Mouse (Mus musculus) urinary bladder, postnatal 25 days (tissue): ENCODE results near the gene Uggt2.
"Not testable (repeated sequence)": the region's sequence is repeated elsewhere in the genome, so short reads cannot be mapped to it uniquely, and the experiment has no call there.

Experiments
- DNase-seq: peaks from one replicate; pipeline ENCODE4 v3.0.0; 2022; ENCODE audit warnings: low spot score

Gene Uggt2

DNA sequence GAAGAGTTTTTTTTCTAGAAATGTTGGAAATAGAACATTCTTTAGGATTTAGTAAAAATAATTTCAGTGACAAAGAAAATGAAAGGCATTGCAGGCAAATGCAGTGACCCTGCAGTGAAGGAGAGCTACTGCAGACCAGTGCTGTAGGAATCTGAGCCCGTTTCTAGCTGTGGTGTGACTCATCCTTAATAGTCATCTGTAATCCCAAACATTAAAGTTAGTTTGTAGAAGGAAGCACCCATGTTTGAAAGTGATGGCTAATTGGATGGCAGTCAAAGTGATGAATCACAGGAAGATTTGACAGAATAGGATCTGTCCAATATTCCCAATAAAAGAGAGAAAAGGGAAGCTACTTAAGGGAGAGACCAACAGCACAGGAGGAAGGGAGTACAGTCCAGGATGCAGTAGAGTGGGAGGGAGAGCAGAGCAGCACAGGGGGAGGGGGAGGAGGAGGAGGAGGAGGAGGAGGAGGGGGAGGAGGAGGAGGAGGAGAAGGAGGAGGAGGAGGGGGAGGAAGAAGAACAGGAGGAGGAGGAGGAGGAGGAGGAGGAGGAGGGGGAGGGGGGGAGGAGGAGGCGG lies 71.5 kb downstream of the Uggt2 start:
- DNase-seq = no peak

DNA sequence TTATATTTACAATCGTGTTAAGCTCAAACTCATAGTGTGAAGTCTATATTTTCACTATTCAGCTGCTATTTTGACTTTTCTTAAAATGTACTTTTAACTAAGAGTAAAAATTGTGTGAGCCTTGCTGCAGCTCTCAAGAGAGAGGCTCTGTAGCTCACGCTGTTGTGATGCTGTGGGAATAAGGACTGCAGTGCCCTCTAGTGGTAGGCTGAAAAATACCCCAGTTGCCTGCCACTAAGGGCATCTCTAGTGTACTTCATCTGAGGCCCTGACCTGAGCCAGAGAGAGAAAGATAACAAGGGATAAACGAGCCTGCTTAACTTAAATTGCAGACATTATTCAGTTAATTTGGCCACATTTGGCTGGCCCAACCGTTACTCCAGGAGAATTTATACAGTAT lies 72.1 kb downstream of the Uggt2 start:
- DNase-seq = peak; percentile 55

DNA sequence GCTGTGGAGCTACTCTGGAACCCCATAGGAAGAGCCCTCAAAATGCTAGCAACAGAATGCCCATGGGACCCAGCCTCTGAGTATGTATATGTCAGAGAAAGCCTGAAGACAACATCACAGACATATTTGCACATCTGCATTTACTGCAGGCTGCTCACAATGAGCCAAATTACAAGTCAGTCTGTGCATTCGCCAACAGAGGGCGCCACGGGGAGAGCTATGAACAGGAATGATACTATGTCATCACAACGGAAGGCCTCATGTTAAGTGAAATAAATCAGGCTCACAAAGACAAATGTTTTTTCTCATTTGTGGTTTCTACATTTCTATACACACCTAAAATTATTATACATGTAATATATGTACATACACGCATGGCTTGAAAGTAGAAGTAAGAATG lies 73.3 kb downstream of the Uggt2 start:
- no peak for DNase-seq

DNA sequence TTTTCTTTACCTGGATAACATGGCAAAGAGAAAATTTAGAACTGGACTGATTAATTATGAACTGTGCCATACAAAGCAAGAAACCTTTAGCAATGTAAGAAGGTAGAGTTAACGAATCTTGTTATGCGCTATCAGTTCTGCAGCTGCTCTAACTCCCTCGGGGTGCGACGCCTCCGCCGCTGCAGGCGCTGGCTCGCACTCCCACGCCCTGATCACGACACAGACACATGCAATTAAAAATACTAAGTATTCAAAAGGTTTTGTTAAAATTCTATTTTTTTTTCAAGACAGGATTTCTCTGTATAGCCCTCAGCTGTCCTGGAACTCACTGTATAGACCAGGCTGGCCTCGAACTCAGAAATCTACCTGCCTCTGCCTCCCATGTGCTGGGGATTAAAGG lies 85.7 kb downstream of the Uggt2 start:
- DNase-seq = no peak

DNA sequence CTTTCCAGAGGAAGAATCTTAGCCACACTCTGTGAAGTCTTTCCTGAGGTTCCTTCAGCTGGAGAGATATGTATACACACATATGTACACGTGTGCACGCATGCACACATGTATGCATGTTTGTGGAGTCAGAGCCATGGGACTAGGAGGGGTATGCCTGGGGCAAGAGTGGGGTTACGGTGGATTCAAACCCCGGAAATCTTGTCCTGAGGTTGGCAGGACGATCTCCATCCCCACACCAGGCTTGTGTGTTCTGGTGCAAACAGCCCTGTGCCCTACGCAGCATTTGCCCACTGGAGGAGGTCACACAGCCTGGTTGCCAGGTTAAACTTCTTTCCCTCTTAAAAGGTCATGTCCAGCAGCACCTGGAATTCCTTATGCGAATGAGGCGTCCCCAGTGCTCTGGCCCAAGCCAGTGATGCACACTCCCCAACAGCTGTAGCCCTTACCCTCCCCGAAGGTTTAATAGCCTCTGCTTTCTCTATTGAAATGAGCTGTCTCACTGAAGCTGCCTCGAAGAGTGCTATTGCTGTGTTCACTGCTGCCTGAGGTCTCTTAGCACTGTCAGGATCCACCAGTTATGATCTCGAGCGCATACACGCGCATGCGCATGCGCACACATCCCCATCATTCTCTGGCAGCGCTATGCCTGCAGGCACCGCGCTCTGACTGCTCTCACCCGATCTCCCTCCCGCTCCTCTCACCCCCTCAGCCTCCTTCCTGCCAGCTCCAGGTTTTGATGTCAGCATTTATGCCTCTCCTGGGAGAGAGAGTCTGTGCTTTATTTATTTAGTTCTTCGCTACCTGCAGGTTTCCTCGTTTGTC lies 86.4 kb downstream of the Uggt2 start:
- no peak for DNase-seq

DNA sequence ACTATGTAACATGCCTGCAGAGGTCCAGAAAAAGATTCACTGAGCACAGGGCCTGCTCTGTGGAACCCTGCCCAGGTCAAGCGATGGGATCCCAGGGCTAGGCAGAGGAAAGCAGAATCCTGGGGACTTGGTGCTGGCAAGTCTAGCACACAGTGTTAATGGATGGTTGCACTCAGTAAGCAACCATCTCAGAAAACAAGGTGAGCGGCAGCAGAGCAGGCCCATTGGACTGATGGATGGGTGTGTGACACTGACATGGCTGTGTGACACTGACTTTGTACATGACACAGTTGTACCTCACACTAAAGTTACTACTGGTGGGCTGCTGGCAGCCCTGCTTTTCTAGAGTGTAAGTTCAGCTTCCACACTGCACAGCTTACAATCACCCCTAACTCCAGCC lies 89.7 kb downstream of the Uggt2 start:
- DNase-seq = no peak

DNA sequence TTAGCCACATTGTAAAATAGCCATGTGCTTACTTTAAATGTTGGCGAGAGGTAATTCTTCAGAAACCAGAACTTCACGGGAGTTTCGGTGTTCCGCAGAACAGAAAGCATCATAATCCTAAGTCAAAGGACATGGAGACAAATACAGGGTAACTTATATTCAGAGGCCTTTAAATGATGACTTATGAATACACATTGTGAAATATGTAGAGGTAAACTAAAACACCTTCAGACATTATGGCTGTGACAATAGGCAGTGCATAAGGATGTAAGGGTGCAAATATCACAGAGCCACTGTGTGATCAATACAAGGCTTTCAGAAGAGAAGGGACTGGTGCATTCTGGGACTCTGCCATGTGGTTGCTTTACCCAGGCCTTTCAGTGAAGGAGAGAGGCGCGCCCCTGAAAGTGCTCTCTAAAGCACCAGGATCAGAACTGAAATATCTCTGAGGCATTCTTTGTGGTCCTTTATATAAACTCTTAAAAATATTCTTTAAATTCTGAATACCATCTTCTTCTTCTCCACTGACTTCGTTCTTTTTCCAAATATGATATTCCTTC lies 91.1 kb downstream of the Uggt2 start:
- no peak for DNase-seq

DNA sequence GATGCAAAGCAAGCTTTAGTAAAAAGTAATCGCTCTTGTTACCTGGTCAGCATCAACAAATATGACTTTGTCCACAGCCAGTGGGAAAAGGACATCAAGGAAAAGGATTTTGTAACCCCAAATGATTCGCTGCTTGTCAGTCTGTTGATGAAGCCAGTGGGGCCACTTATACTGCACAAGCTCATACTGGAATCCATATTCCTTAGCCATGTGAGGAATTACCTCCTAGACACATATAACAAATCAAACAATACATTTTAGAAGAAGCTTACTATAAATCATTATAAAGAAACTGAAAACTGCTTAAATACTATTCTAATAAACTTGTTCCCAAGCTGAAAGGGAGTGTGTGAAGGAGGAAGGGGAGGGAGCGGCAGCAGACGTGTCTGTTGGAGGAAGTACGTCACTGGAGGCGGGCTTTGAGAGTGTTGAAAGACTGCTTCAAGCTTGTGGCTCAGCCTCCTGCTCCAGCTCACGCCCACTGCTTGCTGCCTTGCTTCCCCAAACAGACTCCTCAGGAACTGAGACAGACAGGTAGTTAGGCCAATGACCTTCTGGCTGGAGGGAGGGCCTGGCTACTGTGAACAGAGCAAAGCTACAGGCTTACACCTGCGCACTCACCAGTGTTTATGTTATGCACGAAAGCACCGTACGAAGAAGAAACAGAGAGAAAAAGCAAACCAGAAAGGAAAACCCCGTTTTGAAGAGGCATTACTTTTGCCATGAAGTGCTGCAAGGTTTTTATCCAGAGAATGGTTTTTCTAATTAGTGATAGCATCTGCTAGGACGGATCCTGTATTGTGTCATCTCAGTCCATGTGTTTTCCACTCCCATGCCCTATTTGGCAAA lies 91.9 kb downstream of the Uggt2 start:
- peak; percentile 89 for DNase-seq

DNA sequence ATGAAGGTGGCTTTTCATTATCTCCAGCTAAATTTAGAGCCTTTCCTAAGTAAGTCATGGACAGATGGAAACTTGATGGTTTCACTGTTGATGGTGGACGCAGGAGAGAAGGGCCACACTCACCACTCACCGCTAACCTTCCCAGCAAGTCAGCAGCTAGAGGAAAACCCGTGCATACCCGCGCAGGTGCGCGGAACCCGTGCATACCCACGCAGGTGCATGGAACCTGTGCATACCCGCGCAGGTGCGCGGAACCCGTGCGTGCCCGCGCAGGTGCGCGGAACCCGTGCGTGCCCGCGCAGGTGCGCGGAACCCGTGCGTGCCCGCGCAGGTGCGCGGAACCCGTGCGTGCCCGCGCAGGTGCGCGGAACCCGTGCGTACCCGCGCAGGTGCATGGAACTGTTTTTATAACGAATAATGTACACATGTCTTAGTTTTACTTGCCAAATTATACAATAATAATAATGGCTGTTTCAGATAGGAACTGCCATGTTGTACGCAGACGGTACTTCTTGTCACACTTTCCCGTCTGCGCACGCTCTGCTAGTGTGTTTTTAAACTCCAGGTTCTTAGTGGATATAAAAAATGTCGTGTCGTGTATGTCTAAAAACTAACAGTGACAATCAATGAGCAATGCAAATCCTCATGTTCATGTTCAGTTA lies 92.7 kb downstream of the Uggt2 start:
- no peak for DNase-seq

DNA sequence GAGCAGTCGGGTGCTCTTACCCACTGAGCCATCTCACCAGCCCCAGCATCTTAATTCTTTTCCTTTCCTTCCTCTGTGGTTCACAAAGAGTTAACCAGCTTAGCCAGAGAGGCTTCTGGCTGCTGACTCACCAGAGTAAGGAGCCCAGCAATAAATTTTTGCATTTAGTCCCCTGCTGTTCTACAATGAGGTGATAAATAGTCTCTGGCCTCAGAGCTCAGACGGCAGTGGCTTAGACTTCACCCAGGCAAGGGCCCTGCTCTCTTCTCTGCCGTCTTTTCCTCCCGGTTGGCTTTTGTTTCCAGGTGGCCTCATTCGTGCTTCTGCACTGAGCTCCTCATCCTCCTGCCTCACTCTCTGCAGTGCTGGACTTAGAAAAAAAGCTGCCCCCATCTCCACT lies 93.4 kb downstream of the Uggt2 start:
- DNase-seq = no peak

DNA sequence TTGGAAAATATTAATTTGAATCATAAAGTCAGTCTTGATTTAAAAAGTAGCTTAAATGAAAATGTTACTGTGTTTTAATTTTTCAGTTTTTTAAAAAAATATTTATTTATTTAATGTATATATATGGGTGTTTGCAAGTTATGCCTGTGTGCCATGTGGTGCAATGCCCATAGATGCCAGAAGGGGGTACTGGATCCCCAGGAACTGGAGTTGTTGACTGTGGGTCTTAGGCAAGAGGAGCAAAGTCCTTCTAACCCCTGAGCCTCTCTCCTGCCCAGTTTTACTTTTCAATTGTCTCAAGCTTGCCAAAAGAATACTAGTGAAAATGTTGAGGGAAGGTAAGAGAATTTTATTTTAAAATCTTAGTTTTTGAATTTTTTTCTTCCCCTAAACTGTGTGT lies 95.9 kb downstream of the Uggt2 start:
- no peak for DNase-seq

DNA sequence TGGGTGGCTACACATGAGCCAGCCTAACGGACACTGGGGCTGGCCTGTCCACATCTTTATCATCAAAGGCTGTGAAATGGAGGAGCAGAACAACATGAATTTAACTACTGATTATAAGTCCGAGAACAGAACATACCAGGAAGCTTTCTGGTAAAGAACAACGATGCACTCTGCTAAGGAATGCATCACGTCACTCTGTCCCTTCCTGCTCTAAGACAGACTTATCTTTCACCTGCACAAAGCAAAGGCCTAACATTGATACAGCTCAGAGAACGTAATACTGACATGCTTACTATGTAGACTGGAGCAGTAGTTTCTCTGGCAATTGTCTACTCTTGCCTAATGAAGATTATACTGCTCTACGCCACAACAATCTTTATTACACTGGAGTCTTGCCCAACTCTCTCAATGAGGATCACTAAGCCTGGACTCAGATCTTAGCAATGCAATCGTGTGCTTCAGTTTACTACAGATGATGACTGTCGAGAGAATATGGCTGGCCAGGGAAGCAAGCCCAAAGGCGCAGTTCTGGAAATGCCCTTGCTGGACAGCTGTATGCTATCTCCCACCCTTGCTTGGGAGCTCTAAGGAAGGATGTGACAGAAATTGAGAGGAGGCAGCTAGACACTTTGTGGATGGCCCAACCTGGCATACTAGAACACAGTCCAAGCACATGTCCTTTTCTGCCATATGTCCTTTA lies 103.9 kb downstream of the Uggt2 start:
- DNase-seq = no peak

DNA sequence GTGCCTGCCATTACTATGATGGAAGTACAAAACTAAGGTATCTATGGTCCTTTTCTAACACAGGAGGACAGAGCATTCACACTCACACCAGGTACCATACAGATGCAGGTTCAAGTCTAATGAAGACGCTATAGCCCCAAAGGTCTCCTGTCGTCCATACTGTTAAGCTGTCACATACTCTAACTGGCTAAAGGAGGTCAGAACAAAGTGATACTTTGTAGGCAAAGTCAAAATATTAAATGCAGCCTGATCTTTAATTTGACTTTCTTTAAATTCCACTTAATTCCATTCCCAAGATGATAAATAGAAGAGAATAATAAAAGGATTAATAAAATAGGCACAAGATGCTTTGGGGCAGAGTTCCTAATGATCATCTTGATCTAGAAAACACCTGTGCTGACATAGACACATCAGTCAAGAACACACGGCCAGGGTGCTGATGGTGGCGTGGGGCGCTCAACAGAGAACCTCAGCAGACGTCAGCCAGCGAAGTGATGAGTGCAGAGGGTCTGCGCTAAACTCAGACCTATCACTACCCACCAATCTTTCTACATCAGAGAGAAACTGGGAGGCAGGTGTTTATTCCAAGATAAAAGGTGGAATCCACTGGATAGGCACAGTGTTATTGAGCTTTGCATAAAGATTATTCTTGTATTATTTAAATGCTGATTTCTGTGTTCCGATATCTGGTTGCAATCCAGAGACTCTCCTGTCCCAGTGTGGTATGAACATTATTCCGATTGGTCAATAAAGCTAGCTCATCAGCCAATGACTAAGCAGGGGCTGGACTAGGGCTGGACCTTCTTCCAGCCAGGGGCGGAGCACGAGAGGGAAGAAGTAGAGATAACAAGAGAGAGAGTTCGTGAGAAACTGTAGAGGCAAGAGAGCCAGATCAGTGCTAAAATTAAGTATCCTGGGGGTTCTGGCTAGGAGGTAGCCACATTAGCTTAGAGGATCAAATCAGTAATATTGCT lies 111.4 kb downstream of the Uggt2 start:
- no peak for DNase-seq

DNA sequence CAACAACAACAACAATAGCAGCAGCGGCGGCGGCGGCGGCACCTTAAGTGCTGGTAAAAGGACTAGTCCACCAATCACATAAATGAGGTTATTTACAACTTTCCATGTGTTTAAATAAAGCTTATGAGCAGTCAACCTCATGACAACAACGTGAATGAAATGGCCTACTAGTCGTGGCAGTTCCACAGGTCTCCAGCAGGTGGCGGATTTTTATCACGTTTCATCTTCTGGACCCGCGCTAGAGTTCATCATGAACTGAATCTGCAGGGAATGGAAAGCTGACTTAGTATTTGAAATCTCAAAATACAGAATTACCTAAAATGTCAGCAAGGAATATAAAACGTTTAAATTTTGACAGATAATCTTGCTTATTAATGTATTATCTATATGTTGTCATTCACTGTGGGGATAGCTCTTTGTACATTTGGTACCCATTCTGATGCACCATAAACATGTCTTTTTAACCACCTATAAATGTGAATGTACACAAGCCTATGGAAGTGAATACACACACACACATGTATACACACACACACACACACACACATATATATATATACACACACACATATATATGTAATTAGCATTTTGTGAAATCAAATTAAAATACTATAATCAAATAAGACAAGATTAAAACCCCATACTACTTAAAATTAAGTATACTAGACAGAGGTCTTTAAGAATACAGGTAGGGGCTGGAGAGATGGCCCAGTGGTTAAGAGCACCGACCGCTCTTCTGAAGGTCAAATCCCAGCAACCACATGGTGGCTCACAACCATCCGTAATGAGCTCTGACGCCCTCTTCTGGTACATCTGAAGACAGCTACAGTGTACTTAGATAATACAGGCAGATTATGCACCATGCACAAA lies 112.3 kb downstream of the Uggt2 start:
- peak; percentile 63 for DNase-seq

DNA sequence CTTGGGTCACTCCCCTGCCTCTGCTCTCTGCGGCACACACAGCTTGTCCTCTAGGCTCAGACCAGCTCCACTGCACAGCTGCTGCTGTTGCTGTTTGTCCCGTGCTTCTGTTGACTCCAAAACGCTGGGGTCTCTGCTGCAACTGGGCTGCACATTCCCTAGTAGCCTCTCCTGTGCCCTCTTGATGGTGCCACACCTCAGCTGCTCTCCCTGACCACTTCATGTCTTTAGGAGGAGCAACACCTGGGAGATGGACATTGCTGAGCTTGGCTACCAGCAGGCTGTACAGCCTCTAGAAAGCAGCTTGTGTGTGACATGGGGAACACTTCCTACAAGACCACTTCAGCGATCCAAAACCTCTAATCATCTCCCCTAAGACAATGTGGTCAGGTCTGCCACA lies 115.1 kb downstream of the Uggt2 start:
- no peak for DNase-seq

DNA sequence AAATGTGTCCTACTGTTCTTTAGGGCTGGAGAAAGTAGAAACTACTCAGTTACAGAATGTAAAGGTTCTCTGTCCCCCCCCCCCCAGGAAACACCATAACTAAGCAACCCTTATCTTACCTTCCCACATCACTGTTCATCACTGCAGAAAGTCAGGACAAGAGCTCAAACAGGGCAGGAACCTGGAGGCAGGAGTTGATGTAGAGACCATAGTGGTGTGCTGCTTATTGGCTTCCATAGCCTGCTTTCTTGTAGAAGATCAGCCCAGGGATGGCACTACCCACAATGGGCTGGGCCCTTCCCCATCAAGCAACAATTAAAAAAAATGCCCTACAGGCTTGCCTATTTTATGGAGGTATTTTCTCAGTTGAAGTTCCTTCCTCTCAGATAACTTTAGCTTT lies 115.8 kb downstream of the Uggt2 start:
- no peak for DNase-seq

DNA sequence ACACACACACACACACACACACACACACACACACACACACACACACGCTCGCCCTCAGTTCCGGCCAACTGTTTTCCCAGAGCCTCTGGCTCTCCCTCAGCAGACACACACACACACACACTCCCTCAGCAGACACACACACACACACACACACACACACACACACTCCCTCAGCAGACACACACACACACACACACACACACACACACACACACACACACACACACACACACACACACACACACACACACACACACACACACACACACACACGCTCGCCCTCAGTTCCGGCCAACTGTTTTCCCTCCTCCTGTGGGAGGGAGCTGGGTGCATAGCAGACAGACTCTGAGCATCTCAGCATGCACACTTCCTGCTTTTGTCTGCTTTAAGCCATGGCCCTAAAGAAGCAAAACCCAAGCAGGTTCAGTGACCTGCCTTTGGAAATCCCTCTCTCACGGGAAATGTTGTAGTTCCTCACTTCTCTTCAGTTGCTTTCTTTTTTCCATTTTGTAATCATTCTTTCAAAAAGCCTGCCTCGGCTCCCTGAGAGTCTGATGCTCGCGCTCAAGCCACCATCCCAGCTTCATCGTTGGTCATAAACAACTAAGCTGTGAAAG lies 116.7 kb downstream of the Uggt2 start:
- not testable (repeated sequence) for DNase-seq

DNA sequence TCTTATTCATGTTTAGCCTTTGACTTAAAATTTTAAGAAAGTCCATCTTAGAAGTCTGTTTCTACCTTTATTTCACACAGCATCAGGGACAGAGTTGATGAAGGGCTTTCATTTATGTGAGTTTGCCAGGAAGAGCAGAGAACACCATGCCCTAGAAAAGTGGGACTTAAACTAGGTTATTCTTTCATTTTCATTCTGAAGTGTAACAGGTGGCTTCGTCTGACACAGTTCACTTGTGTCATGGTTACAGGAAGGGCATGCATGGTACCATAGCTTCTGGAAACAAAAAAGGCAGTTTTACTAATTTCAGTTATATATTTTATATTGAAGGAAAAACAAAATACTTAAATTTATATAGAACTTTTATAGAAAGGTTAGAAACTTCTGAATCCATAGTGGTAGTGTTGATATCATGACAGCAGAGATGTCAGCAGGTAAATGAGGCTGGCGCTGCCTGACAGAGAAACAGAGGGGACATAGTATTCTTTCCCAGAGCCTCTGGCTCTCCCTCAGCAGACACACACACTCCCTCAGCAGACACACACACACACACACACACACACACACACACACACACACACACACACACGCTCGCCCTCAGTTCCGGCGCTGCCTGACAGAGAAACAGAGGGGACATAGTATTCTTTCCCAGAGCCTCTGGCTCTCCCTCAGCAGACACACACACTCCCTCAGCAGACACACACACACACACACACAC lies 117.4 kb downstream of the Uggt2 start:
- not testable (repeated sequence) for DNase-seq
